Mouse (Mus musculus) heart, embryonic 12.5 days (tissue): ENCODE results near the gene Elp5. TPM values are rescaled to one million over a fixed set of nuclear protein-coding genes. Genes with fewer than 3 reads are reported as not detected.
"Not testable (repeated sequence)": the region's sequence is repeated elsewhere in the genome, so short reads cannot be mapped to it uniquely, and the experiment has no call there.

Experiments used
- ATAC-seq: fragments of 200-750 bp; cut with Nextera tagmentation; 2 replicates; pipeline ENCODE4 v1.8.0; 2017; ENCODE audit warnings: moderate TSS enrichment, moderate library complexity; ENCODE audit not compliant: insufficient number of reproducible peaks, low FRiP score
- H3K27ac ChIP-seq: fragments of 300-500 bp; sonication (generic); 2 replicates; pipeline ENCODE4 v1.5.1; 2016; ENCODE audit warnings: mild to moderate bottlenecking, moderate library complexity; ENCODE audit not compliant: poor library complexity, severe bottlenecking
- H3K27me3 ChIP-seq: fragments of 300-500 bp; sonication (generic); replicated peaks from 2 replicates; pipeline ENCODE4 v1.6.1; 2016; ENCODE audit warnings: mild to moderate bottlenecking, moderate library complexity
- H3K36me3 ChIP-seq: fragments of 300-500 bp; sonication (generic); 2 replicates; pipeline ENCODE4 v1.6.1; 2016; ENCODE audit warnings: mild to moderate bottlenecking, moderate library complexity
- H3K4me1 ChIP-seq: fragments of 300-500 bp; sonication (generic); replicated peaks from 2 replicates; pipeline ENCODE4 v1.6.1; 2016; ENCODE audit warnings: mild to moderate bottlenecking
- H3K4me2 ChIP-seq: fragments of 300-500 bp; sonication (generic); 2 replicates; pipeline ENCODE4 v1.6.1; 2016; ENCODE audit warnings: mild to moderate bottlenecking, moderate library complexity
- H3K4me3 ChIP-seq: fragments of 300-500 bp; sonication (generic); 2 replicates; pipeline ENCODE4 v1.5.1; 2016; ENCODE audit warnings: mild to moderate bottlenecking
- H3K9ac ChIP-seq: fragments of 300-500 bp; sonication (generic); 2 replicates; pipeline ENCODE4 v1.6.1; 2016; ENCODE audit warnings: mild to moderate bottlenecking, moderate library complexity
- H3K9me3 ChIP-seq: fragments of 300-500 bp; sonication (generic); replicated peaks from 2 replicates; pipeline ENCODE4 v1.6.1; 2016; ENCODE audit warnings: mild to moderate bottlenecking, moderate library complexity
- WGBS: fragments of 180-500 bp; shearing (Covaris S2); methylation state at CpG from one replicate; pipeline ENCODE4 v1.1.7; 2016; 5-methylcytosine and 5-hydroxymethylcytosine counted together
- polyA plus RNA-seq: library from polyadenylated mRNA; unstranded; fragments of >200 nt; fragmentation: Nextera tagmentation; extraction: Ambion mirVana; gene quantifications from 2 replicates; pipeline ENCODE4 v1.2.1, GENCODE M21; 2016

Elp5 gene
- polyA plus RNA-seq, 1 experiment from 2014 or later: 109 TPM

DNA sequence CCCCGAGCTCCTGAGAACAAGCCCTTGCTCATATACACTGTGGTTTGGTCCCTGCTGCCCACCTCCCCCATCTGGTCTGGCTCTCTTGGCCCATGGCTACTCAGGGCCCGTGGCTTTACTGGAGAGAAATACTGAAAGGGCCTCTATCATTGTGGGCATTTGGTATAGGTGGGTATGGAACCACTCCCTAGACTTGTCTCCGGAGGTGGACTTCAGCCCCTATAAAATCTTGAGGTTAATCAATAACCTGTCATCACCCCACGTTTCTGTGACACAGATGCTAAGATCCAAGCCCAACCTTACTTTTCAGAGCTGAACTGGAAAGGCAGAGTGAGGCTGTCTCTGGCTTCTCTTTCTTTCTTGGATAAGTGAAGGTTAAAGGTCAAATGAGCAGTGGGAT, 13.5 kb downstream of the Elp5 start:
- no peak overlapping the region for H3K4me3 ChIP-seq
- 80% methylated on average over 4 of the region's 4 CpGs for WGBS
- H3K4me2 ChIP-seq: no peak overlapping the region
- peaks cover 18% of the 10 kb centered on the region for H3K4me1 ChIP-seq
- H3K36me3 ChIP-seq: peaks cover 53% of the 10 kb centered on the region
- no peak overlapping the region for H3K9ac ChIP-seq
- no peak for ATAC-seq
- H3K27ac ChIP-seq: no peak overlapping the region
- peaks cover 44% of the 10 kb centered on the region for H3K27me3 ChIP-seq
- H3K9me3 ChIP-seq: no peaks in the 10 kb centered on the region

DNA sequence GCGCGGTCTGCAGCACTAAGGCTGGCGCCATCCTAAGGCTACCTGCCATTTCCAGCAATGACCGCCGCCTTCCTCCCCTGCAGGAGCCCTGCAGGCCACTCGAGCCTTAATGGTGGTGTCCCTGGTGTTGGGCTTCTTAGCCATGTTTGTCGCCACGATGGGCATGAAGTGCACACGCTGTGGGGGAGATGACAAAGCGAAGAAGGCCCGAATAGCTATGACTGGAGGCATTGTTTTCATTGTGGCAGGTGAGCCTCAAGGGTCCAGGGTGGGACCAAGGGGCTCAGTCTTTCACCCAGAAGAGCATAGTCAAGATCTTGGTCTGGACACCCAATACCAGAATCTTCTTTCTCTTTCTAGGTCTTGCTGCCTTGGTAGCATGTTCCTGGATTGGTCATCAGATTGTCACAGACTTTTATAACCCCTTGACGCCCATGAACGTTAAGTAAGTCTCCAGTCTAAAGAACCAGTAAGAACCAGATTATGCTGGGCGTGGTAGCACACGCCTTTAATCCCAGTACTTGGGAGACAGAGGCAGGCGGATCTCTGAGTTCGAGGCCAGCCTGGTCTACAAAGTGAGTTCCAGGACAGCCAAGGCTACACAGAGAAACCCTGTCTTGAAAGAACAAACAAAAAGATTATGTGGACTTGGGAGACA, 15.3 kb downstream of the Elp5 start:
- H3K9ac ChIP-seq: peak overlapping the region; percentile 64
- H3K9me3 ChIP-seq: no peaks in the 10 kb centered on the region
- peaks cover 36% of the 10 kb centered on the region for H3K36me3 ChIP-seq
- no peak for ATAC-seq
- WGBS: 34% methylated on average over 17 of the region's 17 CpGs
- H3K4me3 ChIP-seq: peak overlapping the region; percentile 49
- peaks cover 61% of the 10 kb centered on the region for H3K27me3 ChIP-seq
- no peak overlapping the region for H3K27ac ChIP-seq
- H3K4me2 ChIP-seq: peak overlapping the region; percentile 76
- H3K4me1 ChIP-seq: peaks cover 18% of the 10 kb centered on the region

DNA sequence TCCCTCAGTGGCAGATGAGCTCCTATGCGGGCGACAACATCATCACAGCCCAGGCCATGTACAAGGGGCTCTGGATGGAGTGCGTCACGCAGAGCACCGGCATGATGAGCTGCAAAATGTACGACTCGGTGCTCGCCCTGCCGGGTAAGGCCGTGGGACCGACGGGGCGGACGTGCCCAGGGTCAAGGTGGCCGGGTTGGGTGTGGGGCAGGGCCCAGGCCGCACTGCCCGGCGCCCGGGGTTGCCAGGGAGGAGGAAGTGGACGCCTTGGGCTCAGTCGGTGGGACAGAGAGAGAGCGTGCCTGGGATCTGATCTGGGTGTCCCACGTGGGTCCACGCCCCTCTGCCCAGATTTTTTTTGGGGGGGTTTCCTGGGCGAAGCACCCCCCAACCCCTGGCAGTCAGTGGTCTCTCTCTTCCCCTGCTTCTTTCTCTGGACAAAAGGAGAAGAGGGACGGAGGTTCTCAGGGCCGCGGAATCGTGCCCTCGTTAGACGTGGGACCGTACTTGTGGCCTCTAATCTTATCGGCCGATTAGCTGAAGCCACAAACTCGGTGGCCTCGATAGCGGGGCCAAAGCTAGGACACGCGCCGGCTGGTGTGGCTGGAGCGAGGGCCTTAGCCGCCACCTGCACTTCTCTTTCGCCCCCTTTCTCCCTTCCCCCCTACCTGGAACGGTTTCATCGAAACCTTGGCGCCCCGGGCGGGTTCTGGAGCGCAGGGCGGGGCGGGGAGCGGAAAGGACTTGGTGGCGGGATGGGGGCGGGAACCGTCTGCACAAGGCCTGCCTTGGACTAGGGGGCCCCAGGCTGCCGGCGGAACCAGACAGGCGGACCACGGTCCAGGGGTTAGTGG, 16.1 kb downstream of the Elp5 start:
- ATAC-seq: peak; percentile 58; the same call in 1 of the 2 replicates
- WGBS: 1% methylated on average over 59 of the region's 59 CpGs
- peak overlapping the region; percentile 64 for H3K9ac ChIP-seq
- H3K9me3 ChIP-seq: no peaks in the 10 kb centered on the region
- peak overlapping the region; percentile 76 for H3K4me2 ChIP-seq
- H3K36me3 ChIP-seq: peaks cover 31% of the 10 kb centered on the region
- H3K4me1 ChIP-seq: peaks cover 18% of the 10 kb centered on the region
- peaks cover 68% of the 10 kb centered on the region for H3K27me3 ChIP-seq
- no peak overlapping the region for H3K27ac ChIP-seq
- peak overlapping the region; percentile 49 for H3K4me3 ChIP-seq

- Histone ChIP-seq H3K9me3 (no peaks in the 10 kb centered on the region), H3K27ac (no peak overlapping the region), H3K27me3 (peaks cover 68% of the 10 kb centered on the region), H3K4me3 (peak overlapping the region; percentile 49), H3K36me3 (peaks cover 27% of the 10 kb centered on the region), H3K4me2 (peak overlapping the region; percentile 76), H3K4me1 (peaks cover 18% of the 10 kb centered on the region), H3K9ac (peak overlapping the region; percentile 64; the same call in 1 of the 2 replicates)
- ATAC-seq: no peak
- WGBS: 3% methylated on average over 49 of the region's 49 CpGs
Observed at GRCm38 (mm10) chr11:69965271-69966005, 16.9 kb downstream of the Elp5 start.

GRCm38 (mm10) chr11:69964650-69965270, 17.6 kb downstream of the Elp5 start, which contains the start of gene Cldn7:
TSS of gene Cldn7 (plus strand) at chr11:69964779.
- 10% methylated on average over 24 of the region's 24 CpGs for WGBS
- peaks cover 18% of the 10 kb centered on the region for H3K4me1 ChIP-seq
- H3K27ac ChIP-seq: no peak within 1 kb of the TSS
- ATAC-seq: no peak
- no peaks in the 10 kb centered on the region for H3K9me3 ChIP-seq
- H3K4me3 ChIP-seq: peak within 1 kb of the TSS; percentile 49
- peaks cover 21% of the 10 kb centered on the region for H3K36me3 ChIP-seq
- peak within 1 kb of the TSS; percentile 76 for H3K4me2 ChIP-seq
- no peak within 1 kb of the TSS for H3K9ac ChIP-seq
- peaks cover 68% of the 10 kb centered on the region for H3K27me3 ChIP-seq

DNA sequence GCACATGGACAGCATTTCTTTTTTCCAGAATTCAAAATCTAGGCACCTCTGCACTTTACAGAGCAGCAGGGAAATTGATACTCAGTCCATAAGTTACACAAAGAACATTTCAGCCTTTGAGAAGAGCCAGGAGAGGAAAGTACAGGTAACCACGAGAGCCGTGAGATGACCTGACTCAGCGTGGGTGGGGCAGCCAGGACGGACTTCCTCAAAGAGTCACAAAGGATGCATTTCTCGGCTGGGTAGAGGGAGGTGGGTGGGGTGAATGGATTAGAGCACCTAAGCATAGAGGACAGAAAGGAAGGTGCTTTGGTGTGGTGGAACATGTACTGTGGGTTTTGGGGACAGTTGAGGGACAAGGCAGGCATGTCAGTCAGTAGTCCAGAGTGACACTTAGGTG, 20.5 kb downstream of the Elp5 start:
- H3K4me2 ChIP-seq: no peak overlapping the region
- no peak overlapping the region for H3K27ac ChIP-seq
- no peak for ATAC-seq
- H3K9me3 ChIP-seq: no peaks in the 10 kb centered on the region
- peaks cover 59% of the 10 kb centered on the region for H3K27me3 ChIP-seq
- H3K36me3 ChIP-seq: no peaks in the 10 kb centered on the region
- H3K9ac ChIP-seq: no peak overlapping the region
- H3K4me1 ChIP-seq: peaks cover 16% of the 10 kb centered on the region
- H3K4me3 ChIP-seq: no peak overlapping the region
- 43% methylated on average over 5 of the region's 5 CpGs for WGBS

DNA sequence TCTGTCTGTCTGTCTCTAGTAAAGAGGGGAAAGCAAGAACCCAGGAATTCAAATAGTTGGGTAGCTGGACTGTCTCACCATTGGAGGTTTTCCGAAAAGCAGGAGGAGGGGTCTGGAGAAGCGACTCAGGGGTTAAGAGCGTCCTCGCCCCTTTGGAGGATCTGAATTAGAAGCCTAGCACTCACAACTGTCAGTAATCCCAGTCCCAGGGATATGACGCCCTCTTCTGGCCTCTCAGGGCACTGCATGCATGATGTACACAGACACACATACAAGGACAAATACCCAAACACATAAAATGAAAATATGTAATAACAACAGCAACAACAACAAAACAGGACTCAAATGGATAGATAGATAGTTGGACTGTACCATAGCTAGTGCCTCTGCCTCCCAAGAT, 21.7 kb downstream of the Elp5 start:
- H3K27me3 ChIP-seq: peaks cover 50% of the 10 kb centered on the region
- no peak for ATAC-seq

GRCm38 (mm10) chr11:69956218-69956617, 26.1 kb downstream of the Elp5 start:
- H3K4me1 ChIP-seq: peaks cover 9% of the 10 kb centered on the region; the same call in 1 of the 2 replicates
- H3K36me3 ChIP-seq: no peaks in the 10 kb centered on the region
- peaks cover 9% of the 10 kb centered on the region for H3K27me3 ChIP-seq
- 61% methylated on average over 1 of the region's 1 CpGs for WGBS
- no peaks in the 10 kb centered on the region for H3K9me3 ChIP-seq
- no peak overlapping the region for H3K4me2 ChIP-seq
- no peak overlapping the region for H3K9ac ChIP-seq
- H3K27ac ChIP-seq: no peak overlapping the region
- ATAC-seq: no peak
- H3K4me3 ChIP-seq: no peak overlapping the region

More for the DNA sequence above, 21.7 kb downstream of the Elp5 start:
- H3K4me1 ChIP-seq: peaks cover 4% of the 10 kb centered on the region
- no peak overlapping the region for H3K27ac ChIP-seq
- no peaks in the 10 kb centered on the region for H3K9me3 ChIP-seq
- WGBS: 27% methylated on average over 5 of the region's 5 CpGs
- H3K4me2 ChIP-seq: no peak overlapping the region
- H3K9ac ChIP-seq: no peak overlapping the region
- no peak overlapping the region for H3K4me3 ChIP-seq
- no peaks in the 10 kb centered on the region for H3K36me3 ChIP-seq

- ATAC-seq, H3K27me3 ChIP-seq: not testable (repeated sequence)
- WGBS: 65% methylated on average over 4 of the region's 4 CpGs
Observed at GRCm38 (mm10) chr11:69955618-69956017, 26.7 kb downstream of the Elp5 start.

DNA sequence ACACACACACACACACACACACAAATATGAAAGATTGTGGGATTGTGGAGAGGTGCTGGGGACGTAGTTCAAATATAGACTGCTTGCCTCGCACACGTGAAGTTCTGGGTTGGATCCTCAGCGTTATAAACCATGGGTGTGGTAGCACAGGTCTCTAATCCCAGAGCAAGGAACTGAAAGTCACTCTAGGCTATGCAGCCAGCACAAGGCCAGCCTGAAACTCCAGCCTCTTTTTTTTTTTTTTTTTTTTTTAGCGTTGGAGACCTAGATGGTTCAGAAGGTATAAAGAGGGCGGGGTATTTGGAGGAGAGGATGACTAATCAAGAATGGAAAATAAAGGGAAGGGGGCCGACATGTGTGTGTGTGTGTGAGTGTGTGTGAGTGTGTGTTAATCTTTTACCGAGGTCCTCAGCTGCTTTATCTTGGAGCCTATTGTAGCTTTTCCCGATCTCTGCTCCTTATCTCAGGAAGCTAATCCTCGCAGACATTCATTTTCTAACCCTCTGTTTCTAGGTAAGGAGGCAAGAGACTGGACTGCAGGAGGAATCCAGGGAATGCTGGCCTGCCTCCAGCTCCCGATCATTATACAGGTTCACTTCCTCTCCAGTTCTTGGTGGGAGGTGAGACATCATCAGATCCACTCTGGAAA, 28.9 kb downstream of the Elp5 start:
- no peak overlapping the region for H3K4me3 ChIP-seq
- no peak for ATAC-seq
- H3K27me3 ChIP-seq: peaks cover 9% of the 10 kb centered on the region; the same call in 1 of the 2 replicates
- WGBS: 31% methylated on average over 11 of the region's 11 CpGs
- H3K4me2 ChIP-seq: no peak overlapping the region
- H3K36me3 ChIP-seq: no peaks in the 10 kb centered on the region
- no peak overlapping the region for H3K27ac ChIP-seq
- H3K9me3 ChIP-seq: no peaks in the 10 kb centered on the region
- H3K9ac ChIP-seq: no peak overlapping the region
- peaks cover 16% of the 10 kb centered on the region for H3K4me1 ChIP-seq

More at GRCm38 (mm10) chr11:69955618-69956017, 26.7 kb downstream of the Elp5 start:
- H3K4me2 ChIP-seq, H3K27ac ChIP-seq, H3K9ac ChIP-seq, H3K4me1 ChIP-seq, H3K9me3 ChIP-seq, H3K36me3 ChIP-seq, H3K4me3 ChIP-seq: not testable (repeated sequence)
